Mouse (Mus musculus) urinary bladder, postnatal 25 days (tissue): ENCODE results near the gene Gm45208.
"Not testable (repeated sequence)": the region's sequence is repeated elsewhere in the genome, so short reads cannot be mapped to it uniquely, and the experiment has no call there.

Source experiments
- DNase-seq: peaks from one replicate; pipeline ENCODE4 v3.0.0; 2022; ENCODE audit warnings: low spot score

Gm45208 gene

GRCm38 (mm10) chrX:7728215-7728921 lies 6.3 kb downstream of the Gm45208 start, which contains the start of gene Praf2:
Gene Praf2 (plus strand): TSS chrX:7728439.
- peak; percentile 28 for DNase-seq

- DNase-seq: no peak
Observed at GRCm38 (mm10) chrX:7728922-7729265, 6.8 kb downstream of the Gm45208 start.

- DNase-seq: peak; percentile 52
Observed at GRCm38 (mm10) chrX:7733571-7734156, 11.6 kb downstream of the Gm45208 start.

GRCm38 (mm10) chrX:7739336-7740081 lies 17.5 kb downstream of the Gm45208 start:
- DNase-seq: no peak

GRCm38 (mm10) chrX:7740082-7740819 lies 18.2 kb downstream of the Gm45208 start:
- peak; percentile 25 for DNase-seq

- DNase-seq: no peak
Observed at GRCm38 (mm10) chrX:7741103-7741502, 19.1 kb downstream of the Gm45208 start.

GRCm38 (mm10) chrX:7743470-7743869 lies 21.4 kb downstream of the Gm45208 start:
- DNase-seq: no peak

- no peak for DNase-seq
Observed at GRCm38 (mm10) chrX:7744940-7745339, 22.9 kb downstream of the Gm45208 start.

GRCm38 (mm10) chrX:7745429-7745828 lies 23.4 kb downstream of the Gm45208 start:
- no peak for DNase-seq

GRCm38 (mm10) chrX:7750432-7751116 lies 28.5 kb downstream of the Gm45208 start, which contains the start of gene Ccdc120:
Gene Ccdc120 (minus strand): TSS chrX:7750905.
- no peak for DNase-seq

GRCm38 (mm10) chrX:7753627-7754026 lies 31.6 kb downstream of the Gm45208 start:
- DNase-seq: not testable (repeated sequence)

GRCm38 (mm10) chrX:7762137-7762920 lies 40.3 kb downstream of the Gm45208 start, which contains the start of gene Tfe3:
Gene Tfe3 (plus strand): TSS chrX:7762560.
- DNase-seq: peak; percentile 74

GRCm38 (mm10) chrX:7762921-7763197 lies 40.8 kb downstream of the Gm45208 start:
- no peak for DNase-seq

- DNase-seq: peak; percentile 15
Observed at GRCm38 (mm10) chrX:7763631-7764393, 41.8 kb downstream of the Gm45208 start.

GRCm38 (mm10) chrX:7764657-7765280 lies 42.7 kb downstream of the Gm45208 start:
- DNase-seq: no peak

GRCm38 (mm10) chrX:7765281-7765670 lies 43.2 kb downstream of the Gm45208 start:
- DNase-seq: no peak

- DNase-seq: peak; percentile 46
Observed at GRCm38 (mm10) chrX:7765764-7766163, 43.7 kb downstream of the Gm45208 start.

- DNase-seq: no peak
Observed at GRCm38 (mm10) chrX:7769302-7770017, 47.4 kb downstream of the Gm45208 start.

- no peak for DNase-seq
Observed at GRCm38 (mm10) chrX:7772766-7773165, 50.7 kb downstream of the Gm45208 start.
